8 mouse cellular contexts compared by ENCODE assay signal in the genomic region with DNA sequence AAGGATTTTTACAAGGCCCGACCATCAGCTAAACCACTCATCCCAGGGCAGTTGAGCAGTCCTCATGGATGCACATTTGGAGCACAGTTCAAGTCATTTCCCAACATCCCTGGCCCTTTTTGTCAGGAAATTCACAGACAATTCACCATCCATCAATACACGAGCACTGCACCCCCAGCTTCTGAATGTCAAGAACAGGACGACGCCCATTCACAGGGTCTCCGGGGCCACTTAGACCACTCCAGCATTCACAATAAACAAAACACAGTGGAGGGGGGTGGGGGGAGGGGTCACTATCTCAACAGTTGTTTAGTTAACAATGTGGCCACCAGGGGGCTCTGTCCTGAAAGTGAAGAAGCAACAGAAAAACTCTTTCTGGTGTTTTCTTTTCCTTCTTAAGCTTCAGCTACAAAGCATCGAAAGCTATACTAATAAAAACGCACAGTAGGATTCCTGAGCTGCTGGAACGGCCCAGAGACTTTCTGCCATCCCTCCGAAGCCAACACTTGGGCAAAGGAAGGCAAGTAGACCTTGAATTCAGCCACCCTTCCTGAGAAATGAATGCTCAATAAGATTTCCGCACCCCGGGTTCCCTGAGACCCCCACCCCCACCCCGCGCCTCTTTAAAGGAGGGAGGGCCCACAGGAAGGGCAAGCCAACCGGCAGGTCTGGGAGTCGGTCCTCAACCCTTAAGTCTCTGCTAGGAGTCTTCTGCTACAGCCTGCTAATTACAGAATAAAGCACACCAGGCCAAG. TPM values are rescaled to one million over a fixed set of nuclear protein-coding genes. Genes with fewer than 3 reads are reported as not detected.
DNase-seq lines count a peak whose midpoint lies in the region; ATAC-seq and TF ChIP-seq lines count a peak whose summit lies in the region.

No protein-coding gene starts in this region.

- TF ChIP-seq CTCF in embryonic fibroblast, embryonic 13.5 days (IDR thresholded peaks at IDR 0.05; ENCODE audit: borderline replicate concordance, insufficient read depth, low read length) = no peak

- H3K9me3 ChIP-seq in hindbrain, embryonic 10.5 days = no peaks in the 10 kb centered on the region

- ATAC-seq in erythroblast, adult 5-6 weeks (replicated peaks; ENCODE audit: low FRiP score, poor library complexity, severe bottlenecking) = no peak

- H3K4me3 ChIP-seq in embryonic fibroblast, embryonic 13.5 days (ENCODE audit: insufficient read depth, low read length) = 0 out of 2 replicates have a peak overlapping the region, but pooled peaks have one; percentile 5
- H3K4me3 ChIP-seq in hindbrain, embryonic 10.5 days = peak overlapping the region; percentile 84
- H3K4me3 ChIP-seq in macrophage (ENCODE audit: inconsistent target) = peak overlapping the region; percentile 40

- H3K4me1 ChIP-seq in embryonic fibroblast, embryonic 13.5 days (ENCODE audit: control insufficient read depth, insufficient read depth, low read length) = no peaks in the 10 kb centered on the region
- peaks cover 81% of the 10 kb centered on the region for H3K4me1 ChIP-seq in hindbrain, embryonic 10.5 days (replicated peaks)

- 0 out of 2 replicates have a peak overlapping the region, but pooled peaks have one; percentile 27 for H3K27ac ChIP-seq in embryonic fibroblast, embryonic 13.5 days (ENCODE audit: insufficient read depth, low read length)
- peak overlapping the region; percentile 93 for H3K27ac ChIP-seq in hindbrain, embryonic 10.5 days
- H3K27ac ChIP-seq in macrophage = peak overlapping the region; percentile 38

- no peak for TF ChIP-seq POLR2A in embryonic fibroblast, embryonic 13.5 days (IDR thresholded peaks at IDR 0.05; ENCODE audit: low read depth, low read length)

- 5% methylated on average over 15 of the region's 15 CpGs for WGBS in hindbrain, embryonic 10.5 days
- 16% methylated on average over 15 of the region's 15 CpGs for WGBS in macrophage (ENCODE audit: missing documents)

- DNase-seq in ES-CJ7 (ENCODE audit: low read depth, low spot score) = peak; percentile 89
- DNase-seq in brain, adult 2 months (ENCODE audit: low read depth, low spot score) = peak; percentile 93
- DNase-seq in hindbrain, embryonic 10.5 days (ENCODE audit: low spot score) = peak; percentile 82
- DNase-seq in layer of hippocampus, postnatal 14 days (ENCODE audit: low spot score in 2 of 2) = peak; percentile 70 to 85
- DNase-seq in right cerebral cortex, postnatal 36 days (ENCODE audit: low spot score in 2 of 2) = peak; percentile 56 to 62

- peaks cover 66% of the 10 kb centered on the region for H3K79me2 ChIP-seq in macrophage (ENCODE audit: inconsistent target)

- H3K36me3 ChIP-seq in hindbrain, embryonic 10.5 days = 0 out of 2 replicates have a peak, but pooled peaks cover 4% of the 10 kb centered on the region
- H3K36me3 ChIP-seq in macrophage (ENCODE audit: inconsistent target) = no peaks in the 10 kb centered on the region

- peaks cover 16% of the 10 kb centered on the region; the same call in 1 of the 2 replicates for H3K27me3 ChIP-seq in hindbrain, embryonic 10.5 days (ENCODE audit: insufficient read depth, poor library complexity, severe bottlenecking)

RNA-seq across cellular contexts. Expression of gene Itpk1, which starts 2.2 kb away (rescaled TPM):
- 2.7 and 5.0 TPM in 2 replicates for polyA plus RNA-seq in embryonic fibroblast, embryonic 13.5 days (2011; ENCODE audit: insufficient read length, low read depth, missing spikeins)
- polyA plus RNA-seq in hindbrain, embryonic 10.5 days (2016; fragmentation: Nextera tagmentation; extraction: Ambion mirVana) = 20.5 and 29.2 TPM in 2 replicates
- total RNA-seq in layer of hippocampus, postnatal 14 days (2021) = 10 to 100 TPM; 57.8 to 67.6 TPM
- 10 to 100 TPM in 19 of 26 experiments, 1 to 10 TPM in 7; 2.3 to 25.1 (median 14.1) TPM for total RNA-seq in macrophage (2018; cell fraction: chromatin; rRNA removed)
- total RNA-seq in macrophage (2018; cell fraction: cytosol; rRNA removed) = 10 to 100 TPM in 23 of 26 experiments, 1 to 10 TPM in 3; 7.0 to 25.8 (median 15.6) TPM
- total RNA-seq in macrophage (2018; cell fraction: nucleus; rRNA removed) = 10 to 100 TPM in 20 of 26 experiments, 1 to 10 TPM in 6; 4.3 to 23.7 (median 13.7) TPM
- polyA plus RNA-seq in macrophage (2018) = 10.4 to 13.5 TPM (median 12.1 TPM) in 3 replicates
- total RNA-seq in erythroblast, adult 5-6 weeks (2015; ENCODE audit: low replicate concordance) = 1.2 and 3.3 TPM in 2 replicates
- 5.3 TPM in 2 replicates for total RNA-seq in erythroblast, adult 5-6 weeks (2017; ENCODE audit: low replicate concordance)

RNA-seq across cellular contexts. Expression of gene Moap1, which starts 40.9 kb away (rescaled TPM):
- polyA plus RNA-seq in embryonic fibroblast, embryonic 13.5 days (2011; ENCODE audit: insufficient read length, low read depth, missing spikeins) = 2.7 and 3.3 TPM in 2 replicates
- 34.4 and 37.9 TPM in 2 replicates for polyA plus RNA-seq in hindbrain, embryonic 10.5 days (2016; fragmentation: Nextera tagmentation; extraction: Ambion mirVana)
- 10 to 100 TPM; 31.0 TPM for total RNA-seq in layer of hippocampus, postnatal 14 days (2021)
- total RNA-seq in macrophage (2018; cell fraction: chromatin; rRNA removed) = 10 to 100 TPM in 3 of 26 experiments, 1 to 10 TPM in 23; 2.2 to 13.7 (median 6.4) TPM
- 10 to 100 TPM in 1 of 26 experiments, 1 to 10 TPM in 25; 4.4 to 10.2 (median 7.2) TPM for total RNA-seq in macrophage (2018; cell fraction: cytosol; rRNA removed)
- total RNA-seq in macrophage (2018; cell fraction: nucleus; rRNA removed) = 10 to 100 TPM in 7 of 26 experiments, 1 to 10 TPM in 19; 2.1 to 12.4 (median 8.1) TPM
- 4.7 to 7.2 TPM (median 6.1 TPM) in 3 replicates for polyA plus RNA-seq in macrophage (2018)
- 0.84 and 2.1 TPM in 2 replicates for total RNA-seq in erythroblast, adult 5-6 weeks (2015; ENCODE audit: low replicate concordance)
- total RNA-seq in erythroblast, adult 5-6 weeks (2017; ENCODE audit: low replicate concordance) = 2.0 and 2.2 TPM in 2 replicates

RNA-seq across cellular contexts. Expression of gene Tmem251, which starts 41.0 kb away (rescaled TPM):
- 4.8 and 5.0 TPM in 2 replicates for polyA plus RNA-seq in embryonic fibroblast, embryonic 13.5 days (2011; ENCODE audit: insufficient read length, low read depth, missing spikeins)
- 11.1 and 11.5 TPM in 2 replicates for polyA plus RNA-seq in hindbrain, embryonic 10.5 days (2016; fragmentation: Nextera tagmentation; extraction: Ambion mirVana)
- 1 to 10 TPM; 4.9 to 5.3 TPM for total RNA-seq in layer of hippocampus, postnatal 14 days (2021)
- total RNA-seq in macrophage (2018; cell fraction: chromatin; rRNA removed) = 10 to 100 TPM in 20 of 26 experiments, 1 to 10 TPM in 6; 2.8 to 25.3 (median 14.0) TPM
- 10 to 100 TPM in 23 of 26 experiments, 1 to 10 TPM in 3; 9.5 to 18.3 (median 13.8) TPM for total RNA-seq in macrophage (2018; cell fraction: cytosol; rRNA removed)
- total RNA-seq in macrophage (2018; cell fraction: nucleus; rRNA removed) = 10 to 100 TPM in 25 of 26 experiments, 1 to 10 TPM in 1; 4.4 to 35.3 (median 23.1) TPM
- 11.4 to 13.5 TPM (median 12.9 TPM) in 3 replicates for polyA plus RNA-seq in macrophage (2018)
- total RNA-seq in erythroblast, adult 5-6 weeks (2015; ENCODE audit: low replicate concordance) = 4.4 and 4.6 TPM in 2 replicates
- total RNA-seq in erythroblast, adult 5-6 weeks (2017; ENCODE audit: low replicate concordance) = 5.5 and 10.3 TPM in 2 replicates

RNA-seq across cellular contexts. Expression of gene Gm28051, which starts 55.0 kb away (rescaled TPM):
- not detected in 2 replicates for polyA plus RNA-seq in embryonic fibroblast, embryonic 13.5 days (2011; ENCODE audit: insufficient read length, low read depth, missing spikeins)
- polyA plus RNA-seq in hindbrain, embryonic 10.5 days (2016; fragmentation: Nextera tagmentation; extraction: Ambion mirVana) = not detected in 2 replicates
- total RNA-seq in layer of hippocampus, postnatal 14 days (2021) = not detected
- total RNA-seq in macrophage (2018; cell fraction: chromatin; rRNA removed) = not detected
- total RNA-seq in macrophage (2018; cell fraction: cytosol; rRNA removed) = not detected
- total RNA-seq in macrophage (2018; cell fraction: nucleus; rRNA removed) = not detected
- polyA plus RNA-seq in macrophage (2018) = not detected in 3 replicates
- total RNA-seq in erythroblast, adult 5-6 weeks (2015; ENCODE audit: low replicate concordance) = not detected in 2 replicates
- total RNA-seq in erythroblast, adult 5-6 weeks (2017; ENCODE audit: low replicate concordance) = not detected in 2 replicates

RNA-seq across cellular contexts. Expression of gene Gon7, which starts 55.1 kb away (rescaled TPM):
- 5.4 and 7.0 TPM in 2 replicates for polyA plus RNA-seq in embryonic fibroblast, embryonic 13.5 days (2011; ENCODE audit: insufficient read length, low read depth, missing spikeins)
- 44.7 and 49.0 TPM in 2 replicates for polyA plus RNA-seq in hindbrain, embryonic 10.5 days (2016; fragmentation: Nextera tagmentation; extraction: Ambion mirVana)
- total RNA-seq in layer of hippocampus, postnatal 14 days (2021) = 10 to 100 TPM; 12.7 to 13.3 TPM
- total RNA-seq in macrophage (2018; cell fraction: chromatin; rRNA removed) = 10 to 100 TPM in 22 of 26 experiments, 1 to 10 TPM in 4; 6.5 to 23.9 (median 13.9) TPM
- total RNA-seq in macrophage (2018; cell fraction: cytosol; rRNA removed) = 10 to 100 TPM in 8 of 26 experiments, 1 to 10 TPM in 18; 7.2 to 12.6 (median 9.0) TPM
- 10 to 100 TPM in 19 of 26 experiments, 1 to 10 TPM in 7; 6.5 to 22.7 (median 15.9) TPM for total RNA-seq in macrophage (2018; cell fraction: nucleus; rRNA removed)
- 5.2 to 11.5 TPM (median 9.4 TPM) in 3 replicates for polyA plus RNA-seq in macrophage (2018)
- 5.0 and 9.6 TPM in 2 replicates for total RNA-seq in erythroblast, adult 5-6 weeks (2015; ENCODE audit: low replicate concordance)
- 2.5 and 13.1 TPM in 2 replicates for total RNA-seq in erythroblast, adult 5-6 weeks (2017; ENCODE audit: low replicate concordance)

Comparison
In these comparisons a context has a peak if more than half of its experiments do, and no peak if none do; other contexts are left out.
1. H3K27ac ChIP-seq: peak in every context shown above with its lines; median percentile 93 in hindbrain, embryonic 10.5 days; 38 in macrophage; 27 in embryonic fibroblast, embryonic 13.5 days.
2. H3K4me3 ChIP-seq: peak in every context shown above with its lines; median percentile 84 in hindbrain, embryonic 10.5 days; 40 in macrophage; 5 in embryonic fibroblast, embryonic 13.5 days.